Mouse (Mus musculus): ENCODE data around the gene Ano6.

The Ano6 gene

DNA sequence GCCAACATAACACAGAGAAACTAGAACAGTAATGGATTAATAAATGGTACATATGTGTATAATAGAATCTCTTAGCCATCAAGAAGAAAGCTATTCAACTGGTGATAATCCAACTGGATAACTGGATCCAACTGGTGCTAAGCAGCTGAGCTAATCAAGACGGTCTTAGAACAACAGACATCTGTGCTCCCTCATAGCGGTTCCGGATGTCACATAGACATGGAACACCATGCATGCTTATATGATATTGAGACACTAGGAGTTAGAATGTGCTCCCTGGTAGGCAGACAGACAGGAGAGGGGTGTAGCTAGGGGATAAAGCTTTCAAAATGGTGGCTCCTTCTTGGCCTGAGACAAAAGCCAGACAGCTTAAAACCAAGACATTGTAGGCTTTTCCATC is 197.3 kb downstream of the Ano6 start:
- CTCF ChIA-PET = interaction anchor here in 2 of 4 experiments (1.3 to 1.4 kb wide), 2 partner anchors 225 to 262 kb away, joined by 3 read pairs; no protein-coding TSS in a partner anchor
- POLR2A ChIA-PET = no interaction called here

DNA sequence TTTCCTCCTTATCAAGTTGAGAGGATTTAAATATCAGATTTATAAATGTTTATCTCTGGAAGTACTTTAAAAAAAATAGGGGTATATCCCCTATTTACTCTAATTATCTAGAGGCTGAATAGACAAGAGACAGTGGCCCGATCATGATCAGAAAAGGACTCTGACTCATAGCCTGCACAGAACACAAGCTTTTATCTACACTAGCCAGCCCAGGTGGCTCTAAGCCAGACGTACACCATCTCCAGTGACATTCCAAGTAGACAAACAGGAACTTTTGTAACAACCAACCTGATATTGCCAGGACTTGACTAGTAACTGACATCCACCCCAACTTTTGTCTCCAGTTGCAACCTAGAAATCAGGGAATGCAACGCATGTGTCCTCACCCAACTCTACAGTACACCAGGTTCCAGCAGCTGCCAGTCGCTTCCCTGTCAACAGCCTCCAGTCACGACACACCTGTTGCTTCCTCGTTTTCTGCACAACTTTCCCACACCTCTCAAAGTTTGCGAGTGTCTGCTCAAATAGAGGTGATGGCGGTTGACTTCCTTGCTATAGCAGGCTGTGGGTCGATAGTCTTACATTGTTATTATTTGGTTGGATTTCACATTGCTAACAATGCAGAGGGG is 199.0 kb downstream of the Ano6 start:
- CTCF ChIA-PET = no interaction called here
- POLR2A ChIA-PET = interaction anchor here in 1 of 4 experiments (1.0 kb wide), 1 partner anchor 25 kb away, joined by 3 read pairs; no protein-coding TSS in a partner anchor

DNA sequence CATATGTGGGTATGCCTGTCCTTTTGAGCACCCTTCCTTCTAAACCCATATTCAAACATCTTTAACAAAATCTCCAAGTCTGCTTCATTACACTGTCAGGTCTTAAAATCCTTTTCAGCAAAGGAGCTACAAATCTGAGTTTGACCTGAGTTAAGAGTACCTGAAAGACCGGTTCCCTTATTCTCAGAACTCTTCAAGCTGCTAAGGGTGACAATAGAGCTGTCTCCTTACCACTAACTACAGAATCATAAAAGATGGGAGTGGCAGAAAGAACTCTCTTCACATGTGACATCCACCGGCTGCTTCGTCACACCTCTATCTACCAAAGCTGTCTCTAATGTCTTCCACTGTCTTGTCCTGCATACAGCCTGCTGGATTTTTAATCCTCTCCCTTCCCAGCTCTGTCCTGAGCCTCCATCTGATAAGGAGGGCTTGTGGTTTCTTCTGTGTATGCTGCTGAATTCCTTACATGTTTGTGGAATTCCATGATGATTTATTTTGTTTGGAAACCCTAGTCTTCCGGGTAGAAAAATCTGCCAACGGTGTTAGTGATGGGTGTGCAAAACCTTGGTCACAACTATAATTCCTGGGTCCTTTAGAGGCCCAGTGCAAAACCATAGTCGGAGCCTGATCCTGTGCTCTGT is 212.4 kb downstream of the Ano6 start:
- ChIA-PET POLR2A (interaction anchor here in 2 of 4 experiments (0.6 to 0.7 kb wide), 3 partner anchors 281 to 1716 kb away, joined by 3 to 9 read pairs (median 3); no protein-coding TSS in a partner anchor), CTCF (interaction anchor here in 1 of 4 experiments (0.6 kb wide), 1 partner anchor 347 kb away, joined by 4 read pairs; no protein-coding TSS in a partner anchor)

DNA sequence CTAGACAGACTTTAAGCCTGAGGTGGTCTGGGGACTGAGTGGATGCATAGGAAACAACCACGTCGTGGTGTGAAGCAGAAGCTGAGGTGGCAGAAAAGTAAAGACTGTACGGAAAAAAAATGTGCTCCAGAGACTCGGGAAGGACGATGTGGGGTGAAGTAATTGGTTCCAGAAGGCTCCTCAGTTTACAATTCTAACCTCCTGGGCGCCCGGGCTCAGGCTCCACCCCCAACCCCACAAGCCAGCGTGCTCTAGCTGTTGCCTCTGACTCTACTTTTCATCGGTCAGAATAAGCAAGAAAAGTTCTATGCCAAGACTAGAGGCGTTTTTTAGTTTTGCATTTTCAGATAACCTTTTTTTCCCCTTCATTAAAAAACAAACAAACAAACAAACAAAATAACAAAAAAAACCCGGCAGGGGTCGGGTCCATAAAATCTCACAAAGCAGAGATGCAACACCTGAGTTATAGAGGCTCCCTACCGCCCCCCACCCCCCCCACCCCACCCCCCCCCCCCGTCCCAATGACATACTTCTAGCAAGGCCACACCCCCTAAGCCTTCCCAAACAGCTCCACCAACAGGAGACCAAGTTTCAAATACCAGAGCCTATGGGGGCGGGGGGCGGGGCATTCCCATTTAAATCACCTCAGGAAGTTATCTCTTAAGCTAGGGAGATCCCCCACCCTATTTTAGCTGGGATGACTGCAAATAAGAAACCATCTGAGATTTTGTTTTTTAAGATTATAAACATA is 221.2 kb downstream of the Ano6 start:
- POLR2A ChIA-PET = interaction anchor here in 1 of 4 experiments (0.6 to 0.8 kb wide), 3 partner anchors 10 to 1059 kb away, joined by 3 to 4 read pairs (median 3); no protein-coding TSS in a partner anchor
- CTCF ChIA-PET = interaction anchor here in 2 of 4 experiments (0.6 to 1.3 kb wide), 2 partner anchors 249 kb away, joined by 4 to 9 read pairs; no protein-coding TSS in a partner anchor

DNA sequence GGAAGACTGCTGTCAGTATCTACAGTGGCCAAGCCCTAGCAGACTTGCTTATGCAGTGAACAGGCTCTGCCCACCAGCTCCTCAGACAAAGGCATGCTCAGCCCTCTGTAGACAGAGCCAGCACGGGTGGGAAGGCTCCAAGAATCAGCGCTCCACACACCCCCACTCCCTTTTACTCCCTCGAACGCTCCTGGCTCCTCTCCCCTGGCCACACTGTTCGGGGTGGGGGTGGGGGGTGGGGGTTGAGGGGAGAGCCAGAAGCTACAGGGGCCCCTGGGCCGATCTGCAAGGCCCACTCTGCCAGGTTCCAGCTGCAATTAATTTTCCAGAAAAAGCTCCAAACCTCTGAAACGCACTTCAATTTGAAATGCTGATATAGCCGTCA is 221.7 kb downstream of the Ano6 start:
- ChIA-PET POLR2A (interaction anchor here in 1 of 4 experiments (0.8 kb wide), 1 partner anchor 11 kb away, joined by 3 read pairs; no protein-coding TSS in a partner anchor), CTCF (interaction anchor here in 2 of 4 experiments (0.6 to 1.3 kb wide), 2 partner anchors 249 to 250 kb away, joined by 4 to 9 read pairs; no protein-coding TSS in a partner anchor)

DNA sequence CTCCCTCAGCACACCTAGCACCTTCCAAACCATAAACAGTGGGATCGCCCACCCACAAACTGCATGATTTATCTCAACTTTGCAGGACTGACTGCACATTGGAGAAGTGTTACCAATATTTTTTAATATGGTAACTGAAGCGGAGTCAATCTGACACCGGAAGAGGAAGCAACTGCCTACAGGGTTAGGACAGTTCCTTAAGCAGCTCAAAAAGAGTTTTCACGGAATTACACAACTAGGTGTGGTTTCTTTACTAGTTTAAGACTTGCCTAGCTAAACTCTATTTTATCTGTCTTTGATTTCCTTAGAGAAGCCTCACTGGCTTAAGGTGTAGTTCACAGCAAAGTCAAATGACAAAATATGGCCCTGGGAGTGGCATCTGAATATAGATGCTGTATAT is 223.9 kb downstream of the Ano6 start:
- POLR2A ChIA-PET = no interaction called here

DNA sequence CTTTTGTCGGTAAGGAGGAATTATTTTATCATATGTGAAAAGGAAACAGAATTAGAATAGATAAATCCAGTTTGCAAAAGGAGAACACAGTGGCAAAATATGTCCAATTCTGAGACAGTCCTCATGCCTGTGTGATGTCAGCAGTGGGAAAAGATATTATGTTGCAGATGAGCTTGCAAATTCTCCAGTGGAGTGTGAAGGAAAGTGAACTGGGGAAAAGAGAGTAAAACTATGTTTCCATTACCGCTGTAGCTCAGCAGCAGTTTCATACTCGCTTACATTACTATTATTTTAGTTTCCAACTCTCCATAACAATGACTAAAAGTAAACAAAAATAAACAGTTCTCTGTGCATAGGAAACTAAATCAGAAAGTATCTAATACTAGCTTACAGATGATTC is 229.8 kb downstream of the Ano6 start:
- ChIA-PET POLR2A (interaction anchor here in 1 of 4 experiments (0.5 kb wide), 1 partner anchor 257 kb away, joined by 3 read pairs; no protein-coding TSS in a partner anchor), CTCF (no interaction called here)

More for the DNA sequence above, 223.9 kb downstream of the Ano6 start:
- CTCF ChIA-PET = interaction anchor here in 1 of 4 experiments (0.6 kb wide), 1 partner anchor 328 kb away, joined by 7 read pairs; no protein-coding TSS in a partner anchor

DNA sequence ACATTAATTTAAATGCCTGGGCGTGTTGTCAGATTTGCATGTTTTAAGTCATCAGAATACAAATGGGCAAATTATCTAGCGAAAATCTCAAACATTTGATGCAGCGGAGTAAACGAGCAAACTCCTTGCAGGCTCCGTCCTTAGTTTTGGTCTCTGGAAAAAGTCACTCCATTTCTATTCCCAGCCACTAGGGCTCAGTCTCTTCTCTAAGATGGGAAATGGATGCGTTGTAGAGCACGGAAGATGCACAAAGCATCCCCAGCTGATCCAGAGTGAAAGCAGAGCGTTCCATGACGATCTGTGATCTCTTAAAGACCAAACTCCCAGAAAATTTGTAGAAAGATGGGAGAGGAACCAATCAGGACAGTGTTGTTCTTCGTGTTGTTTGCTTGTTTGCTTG is 230.9 kb downstream of the Ano6 start:
- ChIA-PET POLR2A (no interaction called here), CTCF (no interaction called here)
